Mouse (Mus musculus): ENCODE measurements around the gene Slfn5. TPM values are rescaled to one million over a fixed set of nuclear protein-coding genes. Genes with fewer than 3 reads are reported as not detected.

Slfn5 gene
- total and polyA plus RNA-seq, 3 experiments, result 0.07 to 0.17 (median 0.11) TPM

- DNase-seq (ENCODE audit: extremely low read depth), result no peak
- H3K27me3 ChIP-seq (replicated peaks), result peaks cover 2% of the 10 kb centered on the region
Observed at GRCm38 (mm10) chr11:82943336-82943735, 7.8 kb upstream of the Slfn5 start.

GRCm38 (mm10) chr11:82945636-82946035, 5.5 kb upstream of the Slfn5 start:
- Histone ChIP-seq H3K79me2 (replicated peaks; ENCODE audit: control insufficient read depth, extremely low read depth, insufficient read depth, poor library complexity, severe bottlenecking) (no peaks in the 10 kb centered on the region), H3K27ac (ENCODE audit: insufficient read depth, low read depth) (no peak overlapping the region), H3K9ac (ENCODE audit: insufficient read depth, low read depth) (no peak overlapping the region), H3K4me2 (ENCODE audit: insufficient read depth, low read depth, poor library complexity, severe bottlenecking) (no peak overlapping the region), H3K4me1 (ENCODE audit: control insufficient read depth in 1 of 2, insufficient read depth in 2 of 2) (0 out of 4 replicates have a peak, but pooled peaks cover 0 to 6% of the 10 kb centered on the region in 2 experiments), H3K27me3 (replicated peaks) (no peaks in the 10 kb centered on the region), H3K4me3 (replicated peaks in 1 of 3; ENCODE audit: low read depth in 2 of 3, low read length in 2 of 3, poor library complexity in 1 of 3) (no peak overlapping the region), H3K36me3 (replicated peaks in 1 of 2; ENCODE audit: control insufficient read depth in 1 of 2, insufficient read depth in 1 of 2, low read length in 1 of 2) (no peaks in the 10 kb centered on the region), H3K9me3 (replicated peaks; ENCODE audit: low read length) (no peaks in the 10 kb centered on the region)
- no peak for DNase-seq (ENCODE audit: extremely low read depth)
- dilution Hi-C loops (cut with MboI; ENCODE audit: extremely low pct_ligation_motif_present, extremely low pct_unique_long_range_greater_than_20kb, low sequenced_read_pairs), result no loop called here
- no peak for TF ChIP-seq NELFE (IDR thresholded peaks at IDR 0.05; ENCODE audit: low read depth, low read length)
- no peak for TF ChIP-seq ZKSCAN1 (IDR thresholded peaks at IDR 0.05; ENCODE audit: borderline replicate concordance, low read depth, low read length)
- TF ChIP-seq NRF1 (IDR thresholded peaks at IDR 0.05; ENCODE audit: low read depth, low read length), result no peak
- no peak for TF ChIP-seq E2F4 (IDR thresholded peaks at IDR 0.05; ENCODE audit: insufficient replicate concordance, low read depth, low read length)
- TF ChIP-seq RCOR1 (conservative IDR thresholded peaks at IDR 0.05; ENCODE audit: low read depth, low read length), result no peak
- no peak for TF ChIP-seq ELF1 (IDR thresholded peaks at IDR 0.05; ENCODE audit: low read depth, low read length)
- no peak for TF ChIP-seq UBTF (IDR thresholded peaks at IDR 0.05; ENCODE audit: low read depth, low read length)
- TF ChIP-seq RAD21 (IDR thresholded peaks at IDR 0.05; ENCODE audit: low read depth, low read length), result no peak
- no peak for TF ChIP-seq CHD2 (IDR thresholded peaks at IDR 0.05; ENCODE audit: low read length)
- TF ChIP-seq GABPA (IDR thresholded peaks at IDR 0.05; ENCODE audit: insufficient replicate concordance, low read depth, low read length), result no peak
- no peak for TF ChIP-seq EP300 (IDR thresholded peaks at IDR 0.05; ENCODE audit: low read length)
- no peak for TF ChIP-seq TCF12 (IDR thresholded peaks at IDR 0.05; ENCODE audit: low read depth, low read length)
- TF ChIP-seq KAT2A (IDR thresholded peaks at IDR 0.05; ENCODE audit: insufficient replicate concordance, low read length), result no peak
- no peak for TF ChIP-seq USF2 (conservative IDR thresholded peaks at IDR 0.05; ENCODE audit: low read depth, low read length)
- in situ Hi-C loops (cut with MboI; ENCODE audit: low pct_ligation_motif_present, low pct_unique_long_range_greater_than_20kb, low sequenced_read_pairs), result no loop called here

More at GRCm38 (mm10) chr11:82943336-82943735, 7.8 kb upstream of the Slfn5 start:
- Histone ChIP-seq H3K9ac (ENCODE audit: insufficient read depth, low read depth) (no peak overlapping the region), H3K4me3 (replicated peaks in 1 of 3; ENCODE audit: low read depth in 2 of 3, low read length in 2 of 3, poor library complexity in 1 of 3) (no peak overlapping the region), H3K4me1 (ENCODE audit: control insufficient read depth in 1 of 2, insufficient read depth in 2 of 2) (0 out of 4 replicates have a peak, but pooled peaks cover 0 to 6% of the 10 kb centered on the region in 2 experiments), H3K4me2 (ENCODE audit: insufficient read depth, low read depth, poor library complexity, severe bottlenecking) (no peak overlapping the region), H3K27ac (ENCODE audit: insufficient read depth, low read depth) (no peak overlapping the region), H3K9me3 (replicated peaks; ENCODE audit: low read length) (peaks cover 2% of the 10 kb centered on the region), H3K36me3 (replicated peaks in 1 of 2; ENCODE audit: control insufficient read depth in 1 of 2, insufficient read depth in 1 of 2, low read length in 1 of 2) (no peaks in the 10 kb centered on the region), H3K79me2 (replicated peaks; ENCODE audit: control insufficient read depth, extremely low read depth, insufficient read depth, poor library complexity, severe bottlenecking) (no peaks in the 10 kb centered on the region)
- in situ Hi-C loops (cut with MboI; ENCODE audit: low pct_ligation_motif_present, low pct_unique_long_range_greater_than_20kb, low sequenced_read_pairs) (no loop called here), dilution Hi-C loops (cut with MboI; ENCODE audit: extremely low pct_ligation_motif_present, extremely low pct_unique_long_range_greater_than_20kb, low sequenced_read_pairs) (no loop called here)
- TF ChIP-seq ZKSCAN1 (IDR thresholded peaks at IDR 0.05; ENCODE audit: borderline replicate concordance, low read depth, low read length) (no peak), CHD2 (IDR thresholded peaks at IDR 0.05; ENCODE audit: low read length) (no peak), EP300 (IDR thresholded peaks at IDR 0.05; ENCODE audit: low read length) (no peak), MYC (IDR thresholded peaks at IDR 0.05; ENCODE audit: low read depth, low read length) (no peak), RCOR1 (conservative IDR thresholded peaks at IDR 0.05; ENCODE audit: low read depth, low read length) (no peak), PAX5 (IDR thresholded peaks at IDR 0.05; ENCODE audit: low read length) (no peak), ZNF384 (IDR thresholded peaks at IDR 0.05; ENCODE audit: low read depth, low read length) (no peak), SIN3A (IDR thresholded peaks at IDR 0.05; ENCODE audit: low read length) (no peak), UBTF (IDR thresholded peaks at IDR 0.05; ENCODE audit: low read depth, low read length) (no peak), E2F4 (IDR thresholded peaks at IDR 0.05; ENCODE audit: insufficient replicate concordance, low read depth, low read length) (no peak), TBP (conservative IDR thresholded peaks at IDR 0.05; ENCODE audit: low read depth, low read length) (no peak), POLR2AphosphoS2 (IDR thresholded peaks at IDR 0.05; ENCODE audit: low read depth, low read length) (no peak), KAT2A (IDR thresholded peaks at IDR 0.05; ENCODE audit: insufficient replicate concordance, low read length) (no peak), POLR2A (IDR thresholded peaks at IDR 0.05; ENCODE audit: low read depth, low read length) (no peak), JUN (IDR thresholded peaks at IDR 0.05; ENCODE audit: insufficient read depth, low read depth, low read length) (no peak), CTCF (conservative IDR thresholded peaks at IDR 0.05 in 1 of 2, IDR thresholded peaks at IDR 0.05 in 1 of 2; ENCODE audit: low read depth in 2 of 2, low read length in 2 of 2) (no peak), JUND (conservative IDR thresholded peaks at IDR 0.05; ENCODE audit: low read depth, low read length) (no peak)
